Mouse (Mus musculus) stomach, postnatal 0 days (tissue): ENCODE results near the gene Hist2h3c1. TPM values are rescaled to one million over a fixed set of nuclear protein-coding genes. Genes with fewer than 3 reads are reported as not detected.
"Not testable (repeated sequence)": the region's sequence is repeated elsewhere in the genome, so short reads cannot be mapped to it uniquely, and the experiment has no call there.

ENCODE experiments used
- ATAC-seq: fragments of 200-750 bp; cut with Nextera tagmentation; 2 replicates; pipeline ENCODE4 v1.8.0; 2017; ENCODE audit not compliant: low FRiP score, low TSS enrichment
- DNase-seq: peaks from one replicate; pipeline ENCODE4 v3.0.0-alpha.2; 2016; ENCODE audit warnings: low spot score
- H3K27ac ChIP-seq: fragments of 300-500 bp; sonication (generic); replicated peaks from 2 replicates; pipeline ENCODE4 v1.5.1; 2014; ENCODE audit warnings: mild to moderate bottlenecking, control low read depth
- H3K27me3 ChIP-seq: fragments of 300-500 bp; sonication (generic); 2 replicates; pipeline ENCODE4 v1.6.1; 2014; ENCODE audit warnings: low read length; ENCODE audit not compliant: control insufficient read depth, insufficient read depth
- H3K36me3 ChIP-seq: fragments of 300-500 bp; sonication (generic); 2 replicates; pipeline ENCODE4 v1.6.1; 2014; ENCODE audit warnings: low read length, mixed read lengths; ENCODE audit not compliant: control insufficient read depth, insufficient read depth
- H3K4me1 ChIP-seq: fragments of 300-500 bp; sonication (generic); replicated peaks from 2 replicates; pipeline ENCODE4 v1.6.1; 2014; ENCODE audit warnings: antibody characterized with exemption; ENCODE audit not compliant: control insufficient read depth, insufficient read depth
- H3K4me2 ChIP-seq: fragments of 300-500 bp; sonication (generic); replicated peaks from 2 replicates; pipeline ENCODE4 v1.6.1; 2014; ENCODE audit warnings: low read depth, mild to moderate bottlenecking, control low read depth, moderate library complexity
- H3K4me3 ChIP-seq: fragments of 300-500 bp; sonication (generic); 2 replicates; pipeline ENCODE4 v1.5.1; 2014; ENCODE audit warnings: low read depth, low read length, control low read depth
- H3K9ac ChIP-seq: fragments of 300-500 bp; sonication (generic); 2 replicates; pipeline ENCODE4 v1.6.1; 2014; ENCODE audit warnings: mild to moderate bottlenecking, low read length, control low read depth, mixed read lengths
- H3K9me3 ChIP-seq: fragments of 300-500 bp; sonication (generic); 2 replicates; pipeline ENCODE4 v1.6.1; 2016; ENCODE audit warnings: low read length; ENCODE audit not compliant: control insufficient read depth
- CTCF ChIP-seq: IDR thresholded peaks from 2 replicates; pipeline ENCODE4 v1.5.1; 2016; ENCODE audit warnings: antibody characterized with exemption, low read depth, mild to moderate bottlenecking, moderate library complexity
- EP300 ChIP-seq: optimal IDR thresholded peaks from 2 replicates; pipeline ENCODE3; 2016; ENCODE audit warnings: antibody characterized with exemption
- WGBS: fragments of 180-500 bp; shearing (Covaris S2); extraction: QIAGEN DNeasy Blood & Tissue Kit; methylation state at CpG from one replicate; pipeline ENCODE4 v1.1.7; 2014; 5-methylcytosine and 5-hydroxymethylcytosine counted together
- polyA plus RNA-seq: library from polyadenylated mRNA; unstranded; fragments of >200 nt; fragmentation: Nextera tagmentation; extraction: Ambion mirVana; gene quantifications from 2 replicates; pipeline ENCODE4 v1.2.1, GENCODE M21; 2015

Gene Hist2h3c1
- polyA plus RNA-seq, 1 experiment from 2014 or later = 1.2 TPM

DNA sequence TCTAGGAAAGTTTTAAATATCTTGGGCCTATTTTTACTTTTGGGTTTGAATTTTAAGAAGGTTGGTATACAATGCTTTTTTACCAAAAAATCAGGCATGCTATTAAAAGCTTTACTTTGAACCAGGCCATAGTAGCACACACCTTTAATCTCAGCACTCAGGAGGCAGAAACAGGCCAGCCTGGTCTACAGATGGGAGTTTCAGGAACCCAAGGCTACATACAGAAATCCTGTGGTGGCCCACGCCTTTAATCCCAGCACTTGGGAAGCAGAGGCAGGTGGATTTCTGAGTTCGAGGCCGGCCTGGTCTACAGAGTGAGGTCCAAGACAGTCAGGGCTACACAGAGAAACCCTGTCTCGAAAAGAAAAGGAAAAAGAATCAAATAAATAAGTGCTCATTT lies 21.1 kb downstream of the Hist2h3c1 start:
- peak overlapping the region; percentile 83; the same call in 1 of the 2 replicates for H3K27ac ChIP-seq
- no peaks in the 10 kb centered on the region for H3K9me3 ChIP-seq
- no peak overlapping the region for H3K9ac ChIP-seq
- DNase-seq (no peak), ATAC-seq (no peak)
- 61% methylated on average over 4 of the region's 4 CpGs for WGBS
- H3K4me2 ChIP-seq = no peak overlapping the region; the same call in 1 of the 2 replicates
- H3K36me3 ChIP-seq = no peaks in the 10 kb centered on the region
- no peaks in the 10 kb centered on the region for H3K4me1 ChIP-seq
- TF ChIP-seq CTCF (no peak), EP300 (no peak)
- H3K4me3 ChIP-seq = no peak overlapping the region
- H3K27me3 ChIP-seq = no peaks in the 10 kb centered on the region

DNA sequence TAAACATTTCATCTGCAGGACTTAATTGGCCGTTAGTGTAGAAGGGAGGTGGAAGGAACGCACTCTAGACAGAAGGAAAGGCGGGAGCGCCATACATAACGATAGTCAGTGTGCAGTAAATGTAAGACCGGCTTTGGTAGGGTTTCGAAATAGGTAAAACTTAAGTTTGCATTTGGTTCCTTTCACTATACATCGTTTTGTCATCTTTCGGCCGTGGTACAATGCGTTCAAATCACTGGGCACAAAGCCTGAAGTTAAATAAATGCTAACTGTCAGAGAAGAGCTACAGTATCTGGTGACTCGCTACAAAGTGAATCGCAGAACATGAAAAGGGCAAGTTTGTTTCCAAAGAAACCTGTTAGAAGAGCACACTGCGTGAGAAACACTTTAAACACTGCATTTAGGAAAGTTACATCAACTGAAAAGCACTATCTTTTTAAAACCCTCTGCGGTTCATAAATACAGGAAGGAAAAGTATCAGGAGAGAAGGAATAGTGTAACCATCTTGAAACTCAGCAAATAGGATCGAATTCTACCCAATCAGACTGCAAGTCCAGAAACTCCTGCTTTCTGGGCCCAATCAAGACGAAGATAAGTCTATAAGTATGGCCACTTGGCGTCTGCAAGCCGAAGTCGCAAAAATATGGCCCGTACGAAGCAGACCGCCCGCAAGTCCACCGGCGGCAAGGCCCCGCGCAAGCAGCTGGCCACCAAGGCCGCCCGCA lies 21.7 kb downstream of the Hist2h3c1 start, which contains the start of gene Hist2h3b:
Gene Hist2h3b, plus strand, starts transcription at position 604 of the 725 bp plus-strand sequence.
- Histone ChIP-seq H3K27me3 (no peaks in the 10 kb centered on the region), H3K36me3 (no peaks in the 10 kb centered on the region), H3K4me3 (peak within 1 kb of the TSS; percentile 43), H3K9me3 (no peaks in the 10 kb centered on the region), H3K9ac (peak within 1 kb of the TSS; percentile 64), H3K27ac (peak within 1 kb of the TSS; percentile 93), H3K4me1 (no peaks in the 10 kb centered on the region), H3K4me2 (peak within 1 kb of the TSS; percentile 75)
- 9% methylated on average over 29 of the region's 30 CpGs for WGBS
- ATAC-seq (peak; percentile 77), DNase-seq (peak; percentile 81)
- TF ChIP-seq EP300 = no peak
- 0 out of 2 replicates have a peak, but pooled peaks have one; percentile 4 for TF ChIP-seq CTCF

DNA sequence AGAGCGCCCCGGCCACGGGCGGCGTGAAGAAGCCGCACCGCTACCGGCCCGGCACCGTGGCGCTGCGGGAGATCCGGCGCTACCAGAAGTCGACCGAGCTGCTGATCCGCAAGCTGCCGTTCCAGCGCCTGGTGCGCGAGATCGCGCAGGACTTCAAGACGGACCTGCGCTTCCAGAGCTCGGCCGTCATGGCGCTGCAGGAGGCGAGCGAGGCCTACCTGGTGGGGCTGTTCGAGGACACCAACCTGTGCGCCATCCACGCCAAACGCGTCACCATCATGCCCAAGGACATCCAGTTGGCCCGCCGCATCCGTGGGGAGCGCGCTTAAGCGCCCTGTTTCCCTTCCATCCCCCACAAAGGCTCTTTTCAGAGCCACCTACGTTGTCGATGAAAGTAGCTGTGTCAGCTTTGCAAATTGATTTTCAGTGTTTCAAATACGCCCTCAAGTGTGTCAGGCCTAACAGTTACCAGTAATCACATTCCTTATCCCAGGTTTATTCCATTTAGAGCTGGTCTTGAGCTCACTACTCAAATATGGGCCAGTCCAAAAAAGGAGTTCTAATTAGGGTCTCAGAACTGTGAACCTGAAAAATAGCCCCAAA lies 22.4 kb downstream of the Hist2h3c1 start:
- not testable (repeated sequence) for H3K4me1 ChIP-seq, DNase-seq, H3K27me3 ChIP-seq, H3K9me3 ChIP-seq, H3K36me3 ChIP-seq
- peak; percentile 25 for ATAC-seq
- H3K9ac ChIP-seq = peak overlapping the region; percentile 64
- peak overlapping the region; percentile 43 for H3K4me3 ChIP-seq
- peak overlapping the region; percentile 75 for H3K4me2 ChIP-seq
- peak overlapping the region; percentile 93 for H3K27ac ChIP-seq
- 0% methylated on average over 9 of the region's 44 CpGs for WGBS

DNA sequence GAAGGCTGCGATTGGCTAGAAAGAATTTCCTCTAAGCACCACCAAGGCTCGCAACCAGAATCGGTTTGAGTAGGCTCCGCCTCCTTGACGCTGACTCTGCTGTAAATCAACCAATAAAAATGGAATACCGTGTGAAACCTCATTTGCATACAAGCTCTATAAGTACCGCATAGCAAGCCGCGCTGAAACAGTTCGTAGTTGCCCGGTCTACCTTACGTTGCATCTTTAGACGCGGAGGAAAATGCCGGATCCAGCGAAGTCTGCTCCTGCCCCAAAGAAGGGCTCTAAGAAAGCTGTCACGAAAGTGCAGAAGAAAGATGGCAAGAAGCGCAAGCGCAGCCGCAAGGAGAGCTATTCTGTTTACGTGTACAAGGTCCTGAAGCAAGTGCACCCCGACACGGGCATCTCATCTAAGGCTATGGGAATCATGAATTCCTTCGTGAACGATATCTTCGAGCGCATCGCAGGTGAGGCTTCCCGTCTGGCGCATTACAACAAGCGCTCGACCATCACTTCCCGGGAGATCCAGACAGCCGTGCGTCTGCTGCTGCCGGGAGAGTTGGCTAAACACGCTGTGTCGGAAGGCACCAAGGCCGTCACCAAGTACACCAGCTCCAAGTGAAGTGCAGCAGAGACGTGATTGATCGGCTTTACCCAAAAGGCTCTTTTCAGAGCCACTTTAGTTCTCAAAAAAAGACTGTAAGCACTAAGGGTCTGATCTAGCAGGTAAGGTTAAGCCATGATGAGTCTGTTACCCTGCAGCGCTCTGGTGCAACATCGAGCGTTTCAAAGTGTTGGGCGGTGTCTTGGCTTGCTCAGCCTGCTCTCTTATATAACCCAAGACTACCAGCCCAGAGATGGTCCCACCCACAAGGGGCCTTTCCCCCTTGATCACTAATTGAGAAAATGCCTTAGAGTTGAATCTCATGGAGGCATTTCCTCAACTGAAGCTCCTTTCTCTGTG lies 23.3 kb downstream of the Hist2h3c1 start, which contains the start of gene Hist2h2bb:
Gene Hist2h2bb, plus strand, starts transcription at position 242 of the 964 bp plus-strand sequence.
- no peaks in the 10 kb centered on the region for H3K27me3 ChIP-seq
- under 1% methylated on average over 45 of the region's 45 CpGs for WGBS
- no peaks in the 10 kb centered on the region for H3K36me3 ChIP-seq
- peak within 1 kb of the TSS; percentile 69 for H3K9ac ChIP-seq
- ATAC-seq (peak; percentile 96), DNase-seq (peak; percentile 90)
- H3K27ac ChIP-seq = peak within 1 kb of the TSS; percentile 93
- TF ChIP-seq CTCF (no peak), EP300 (peak; percentile 25)
- no peaks in the 10 kb centered on the region for H3K9me3 ChIP-seq
- peak within 1 kb of the TSS; percentile 75 for H3K4me2 ChIP-seq
- H3K4me1 ChIP-seq = no peaks in the 10 kb centered on the region
- H3K4me3 ChIP-seq = peak within 1 kb of the TSS; percentile 43

DNA sequence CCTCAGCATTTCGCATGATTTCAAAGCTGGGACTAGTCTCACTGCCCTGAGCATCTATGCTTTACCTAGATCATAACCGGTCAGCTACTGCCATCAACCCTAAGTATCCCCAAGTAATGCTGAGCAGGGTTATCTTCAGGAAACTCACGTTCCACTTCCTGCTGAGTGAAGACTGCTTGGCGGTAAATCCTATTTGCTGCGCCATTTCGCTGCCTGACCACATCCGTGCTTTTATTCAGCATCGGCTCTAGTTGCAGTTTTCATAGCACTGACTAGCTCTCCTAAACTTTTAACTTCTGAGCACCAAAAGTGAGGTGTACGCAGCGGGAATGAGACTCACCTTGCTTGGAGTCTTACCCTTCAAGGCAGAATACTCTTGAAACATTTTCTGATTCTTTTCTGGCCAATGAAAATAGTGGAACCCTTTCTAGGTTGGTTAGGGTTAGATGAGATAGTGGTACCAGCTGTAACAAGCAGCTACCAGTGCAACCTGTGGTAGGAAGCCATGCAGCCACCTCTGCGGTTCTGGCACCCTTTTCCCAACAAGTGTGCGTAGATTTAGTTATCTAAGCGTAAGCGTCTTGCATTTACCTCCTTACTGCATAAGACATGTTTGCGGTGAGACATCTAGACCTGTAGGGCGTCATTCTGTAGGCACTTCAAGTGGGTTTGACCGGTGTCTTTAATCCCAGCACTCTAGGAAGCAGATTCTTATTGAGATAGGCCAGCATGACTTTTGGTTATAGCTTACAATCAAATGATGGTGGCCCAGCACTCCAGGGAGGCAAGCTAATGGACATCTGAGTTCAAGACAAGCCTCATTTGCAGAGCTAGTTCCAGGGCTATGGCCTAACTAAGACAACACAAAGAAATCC lies 27.3 kb downstream of the Hist2h3c1 start:
- no peak for DNase-seq
- no peaks in the 10 kb centered on the region for H3K27me3 ChIP-seq
- ATAC-seq = no peak
- H3K4me1 ChIP-seq = no peaks in the 10 kb centered on the region
- no peaks in the 10 kb centered on the region for H3K9me3 ChIP-seq
- no peak overlapping the region for H3K27ac ChIP-seq
- no peaks in the 10 kb centered on the region for H3K36me3 ChIP-seq
- no peak overlapping the region for H3K4me3 ChIP-seq
- TF ChIP-seq CTCF (no peak), EP300 (no peak)
- no peak overlapping the region for H3K4me2 ChIP-seq
- no peak overlapping the region for H3K9ac ChIP-seq
- WGBS = 86% methylated on average over 17 of the region's 17 CpGs
